Mouse (Mus musculus): ENCODE measurements around the gene Pigf. TPM values are rescaled to one million over a fixed set of nuclear protein-coding genes. Genes with fewer than 3 reads are reported as not detected.

Gene Pigf
- polyA plus RNA-seq, 1 experiment from 2014 or later: 61.1 TPM

GRCm38 (mm10) chr17:86976387-86976786 lies 48.8 kb downstream of the Pigf start:
- no peak overlapping the region for H3K4me3 ChIP-seq (replicated peaks)
- ATAC-seq (ENCODE audit: insufficient read depth, low FRiP score, low read depth): no peak
- no peak overlapping the region for H3K27ac ChIP-seq
- H3K9me3 ChIP-seq: no peaks in the 10 kb centered on the region
- no peaks in the 10 kb centered on the region for H3K4me1 ChIP-seq
- no peak overlapping the region for H3K4me2 ChIP-seq
- no peak overlapping the region for H3K9ac ChIP-seq
- 73% methylated on average over 10 of the region's 10 CpGs for WGBS
- H3K36me3 ChIP-seq: no peaks in the 10 kb centered on the region
- H3K27me3 ChIP-seq (replicated peaks): no peaks in the 10 kb centered on the region

DNA sequence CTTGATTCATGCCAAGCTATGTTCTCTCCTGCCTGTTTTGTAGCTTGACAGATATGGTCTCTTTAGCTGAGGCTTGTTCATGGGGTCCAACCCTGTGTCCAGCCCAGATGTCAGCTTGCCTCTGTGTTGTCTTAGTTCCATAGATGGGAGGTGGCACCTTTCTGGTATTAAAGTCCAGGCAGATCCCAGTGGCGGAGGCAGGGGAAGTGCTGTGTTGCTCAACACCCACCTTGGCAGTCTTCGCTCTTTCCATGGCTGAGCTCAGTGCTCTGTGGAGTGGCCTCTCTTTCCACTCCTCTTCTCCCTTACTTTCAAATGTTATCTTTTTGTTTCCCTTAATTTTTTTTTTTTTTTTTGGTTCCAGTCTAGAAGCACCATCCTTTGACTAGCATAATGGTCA lies 52.1 kb downstream of the Pigf start:
- Histone ChIP-seq H3K4me1 (peaks cover 4% of the 10 kb centered on the region; the same call in 1 of the 2 replicates), H3K9ac (no peak overlapping the region), H3K27ac (no peak overlapping the region), H3K4me2 (no peak overlapping the region), H3K4me3 (replicated peaks) (no peak overlapping the region), H3K36me3 (peaks cover 4% of the 10 kb centered on the region; the same call in 1 of the 2 replicates), H3K9me3 (no peaks in the 10 kb centered on the region), H3K27me3 (replicated peaks) (no peaks in the 10 kb centered on the region)
- 96% methylated on average over 2 of the region's 2 CpGs for WGBS
- ATAC-seq (ENCODE audit: insufficient read depth, low FRiP score, low read depth): no peak

DNA sequence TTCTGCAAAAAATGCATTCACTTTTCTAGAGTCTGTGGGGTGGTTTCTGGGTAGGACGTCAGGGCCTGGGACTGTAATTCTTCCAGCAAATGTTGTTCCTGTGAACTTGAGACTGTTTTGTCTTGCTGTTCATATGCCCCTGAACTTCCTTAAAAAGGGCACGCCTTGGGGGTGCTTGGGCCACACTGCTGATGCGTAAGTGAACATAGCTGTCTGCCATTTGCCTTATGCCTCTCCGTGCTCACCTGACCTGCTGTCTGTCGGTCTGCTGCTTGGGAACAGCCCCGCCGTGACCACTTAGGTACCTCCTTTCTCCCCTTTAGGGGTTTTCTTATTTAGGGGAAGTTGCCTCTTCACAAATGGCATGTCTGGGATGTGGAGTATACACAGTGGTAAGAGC lies 53.3 kb downstream of the Pigf start:
- peaks cover 4% of the 10 kb centered on the region; the same call in 1 of the 2 replicates for H3K36me3 ChIP-seq

GRCm38 (mm10) chr17:86971036-86971435 lies 54.2 kb downstream of the Pigf start:
- H3K27me3 ChIP-seq (replicated peaks): no peaks in the 10 kb centered on the region
- no peak overlapping the region for H3K4me2 ChIP-seq
- peaks cover 4% of the 10 kb centered on the region; the same call in 1 of the 2 replicates for H3K36me3 ChIP-seq
- H3K9me3 ChIP-seq: no peaks in the 10 kb centered on the region
- H3K4me1 ChIP-seq: peaks cover 4% of the 10 kb centered on the region; the same call in 1 of the 2 replicates
- ATAC-seq (ENCODE audit: insufficient read depth, low FRiP score, low read depth): no peak
- no peak overlapping the region for H3K9ac ChIP-seq
- no peak overlapping the region for H3K4me3 ChIP-seq (replicated peaks)
- WGBS: 80% methylated on average over 5 of the region's 5 CpGs
- no peak overlapping the region for H3K27ac ChIP-seq

More for the DNA sequence above, 53.3 kb downstream of the Pigf start:
- WGBS: 87% methylated on average over 7 of the region's 7 CpGs
- Histone ChIP-seq H3K4me2 (no peak overlapping the region), H3K9ac (no peak overlapping the region), H3K27ac (no peak overlapping the region), H3K4me1 (peaks cover 4% of the 10 kb centered on the region; the same call in 1 of the 2 replicates), H3K4me3 (replicated peaks) (no peak overlapping the region), H3K27me3 (replicated peaks) (no peaks in the 10 kb centered on the region), H3K9me3 (no peaks in the 10 kb centered on the region)
- no peak for ATAC-seq (ENCODE audit: insufficient read depth, low FRiP score, low read depth)

GRCm38 (mm10) chr17:86970026-86970750 lies 55.0 kb downstream of the Pigf start:
- ATAC-seq (ENCODE audit: insufficient read depth, low FRiP score, low read depth): no peak
- peaks cover 4% of the 10 kb centered on the region; the same call in 1 of the 2 replicates for H3K36me3 ChIP-seq
- H3K9ac ChIP-seq: no peak overlapping the region
- peaks cover 6% of the 10 kb centered on the region for H3K4me1 ChIP-seq
- no peak overlapping the region for H3K4me3 ChIP-seq (replicated peaks)
- no peak overlapping the region for H3K27ac ChIP-seq
- whole genome bisulfite sequencing: 91% methylated on average over 15 of the region's 15 CpGs
- no peak overlapping the region for H3K4me2 ChIP-seq
- no peaks in the 10 kb centered on the region for H3K27me3 ChIP-seq (replicated peaks)
- H3K9me3 ChIP-seq: no peaks in the 10 kb centered on the region

- H3K9ac ChIP-seq: no peak overlapping the region
- H3K27me3 ChIP-seq (replicated peaks): no peaks in the 10 kb centered on the region
- H3K4me3 ChIP-seq (replicated peaks): no peak overlapping the region
- H3K9me3 ChIP-seq: no peaks in the 10 kb centered on the region
- H3K27ac ChIP-seq: no peak overlapping the region
- 71% methylated on average over 5 of the region's 5 CpGs for WGBS
- no peak for ATAC-seq (ENCODE audit: insufficient read depth, low FRiP score, low read depth)
- H3K4me1 ChIP-seq: peaks cover 12% of the 10 kb centered on the region
- H3K36me3 ChIP-seq: peaks cover 4% of the 10 kb centered on the region; the same call in 1 of the 2 replicates
- no peak overlapping the region for H3K4me2 ChIP-seq
Measured at GRCm38 (mm10) chr17:86969582-86969981, 55.6 kb downstream of the Pigf start.

- Histone ChIP-seq H3K27ac (no peak overlapping the region), H3K9me3 (no peaks in the 10 kb centered on the region), H3K4me3 (replicated peaks) (no peak overlapping the region), H3K4me2 (no peak overlapping the region), H3K36me3 (peaks cover 4% of the 10 kb centered on the region; the same call in 1 of the 2 replicates), H3K27me3 (replicated peaks) (no peaks in the 10 kb centered on the region), H3K4me1 (peaks cover 16% of the 10 kb centered on the region), H3K9ac (no peak overlapping the region)
- 90% methylated on average over 5 of the region's 5 CpGs for WGBS
- no peak for ATAC-seq (ENCODE audit: insufficient read depth, low FRiP score, low read depth)
Measured at GRCm38 (mm10) chr17:86968581-86968980, 56.6 kb downstream of the Pigf start.

GRCm38 (mm10) chr17:86967536-86968525 lies 57.4 kb downstream of the Pigf start:
- Histone ChIP-seq H3K4me2 (no peak overlapping the region), H3K27ac (no peak overlapping the region), H3K36me3 (peaks cover 4% of the 10 kb centered on the region; the same call in 1 of the 2 replicates), H3K9me3 (no peaks in the 10 kb centered on the region), H3K4me1 (peaks cover 16% of the 10 kb centered on the region), H3K4me3 (replicated peaks) (no peak overlapping the region), H3K9ac (no peak overlapping the region), H3K27me3 (replicated peaks) (no peaks in the 10 kb centered on the region)
- 76% methylated on average over 10 of the region's 10 CpGs for WGBS
- no peak for ATAC-seq (ENCODE audit: insufficient read depth, low FRiP score, low read depth)

DNA sequence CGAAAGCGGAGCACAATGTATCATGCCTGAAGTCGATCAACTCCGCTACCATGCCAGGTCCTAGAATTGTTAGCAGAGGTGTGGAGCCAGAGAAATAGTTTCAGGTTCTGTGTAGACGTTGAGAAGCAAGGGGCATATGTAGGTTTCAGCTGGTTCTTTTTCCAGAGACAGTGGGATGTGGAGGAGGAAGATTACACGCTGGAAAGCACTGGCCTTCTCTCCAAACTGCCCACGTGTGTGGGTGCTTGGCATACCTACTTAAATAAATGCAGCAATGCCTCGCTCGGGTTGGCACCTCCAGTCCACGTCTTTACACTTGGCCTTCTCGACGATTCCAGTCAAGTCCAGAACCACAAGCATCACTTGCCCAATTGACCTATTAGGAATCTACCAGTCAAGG lies 58.2 kb downstream of the Pigf start:
- H3K27ac ChIP-seq: no peak overlapping the region
- WGBS: 89% methylated on average over 12 of the region's 12 CpGs

DNA sequence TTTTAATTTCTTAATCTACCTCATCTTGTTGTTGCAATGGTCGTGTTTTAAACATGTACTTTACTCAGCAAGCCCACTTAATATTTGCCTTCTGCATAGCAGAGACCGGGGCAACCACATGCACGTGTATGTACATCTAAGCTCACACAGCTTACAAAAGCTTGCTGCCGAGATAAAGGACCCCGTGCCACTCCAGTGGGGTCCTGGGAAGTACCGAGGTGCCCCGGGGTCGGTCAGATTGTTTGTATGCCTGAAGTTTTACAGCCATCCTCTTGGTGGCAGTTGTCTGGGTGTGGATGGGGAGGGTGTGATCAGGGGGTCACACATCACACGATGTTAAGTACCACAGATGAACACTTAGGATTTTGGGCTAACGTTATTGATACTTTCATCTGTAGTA lies 59.2 kb downstream of the Pigf start:
- H3K4me2 ChIP-seq: no peak overlapping the region
- no peaks in the 10 kb centered on the region for H3K27me3 ChIP-seq (replicated peaks)
- no peak overlapping the region for H3K4me3 ChIP-seq (replicated peaks)
- H3K4me1 ChIP-seq: peaks cover 22% of the 10 kb centered on the region
- H3K9me3 ChIP-seq: no peaks in the 10 kb centered on the region
- ATAC-seq (ENCODE audit: insufficient read depth, low FRiP score, low read depth): no peak
- H3K9ac ChIP-seq: no peak overlapping the region
- WGBS: 76% methylated on average over 10 of the region's 10 CpGs
- H3K36me3 ChIP-seq: peaks cover 4% of the 10 kb centered on the region; the same call in 1 of the 2 replicates
- H3K27ac ChIP-seq: no peak overlapping the region

More for the DNA sequence above, 58.2 kb downstream of the Pigf start:
- H3K4me1 ChIP-seq: peaks cover 18% of the 10 kb centered on the region
- no peak overlapping the region for H3K4me2 ChIP-seq
- ATAC-seq (ENCODE audit: insufficient read depth, low FRiP score, low read depth): no peak
- H3K9ac ChIP-seq: no peak overlapping the region
- H3K27me3 ChIP-seq (replicated peaks): no peaks in the 10 kb centered on the region
- no peak overlapping the region for H3K4me3 ChIP-seq (replicated peaks)
- no peaks in the 10 kb centered on the region for H3K9me3 ChIP-seq
- peaks cover 4% of the 10 kb centered on the region; the same call in 1 of the 2 replicates for H3K36me3 ChIP-seq

DNA sequence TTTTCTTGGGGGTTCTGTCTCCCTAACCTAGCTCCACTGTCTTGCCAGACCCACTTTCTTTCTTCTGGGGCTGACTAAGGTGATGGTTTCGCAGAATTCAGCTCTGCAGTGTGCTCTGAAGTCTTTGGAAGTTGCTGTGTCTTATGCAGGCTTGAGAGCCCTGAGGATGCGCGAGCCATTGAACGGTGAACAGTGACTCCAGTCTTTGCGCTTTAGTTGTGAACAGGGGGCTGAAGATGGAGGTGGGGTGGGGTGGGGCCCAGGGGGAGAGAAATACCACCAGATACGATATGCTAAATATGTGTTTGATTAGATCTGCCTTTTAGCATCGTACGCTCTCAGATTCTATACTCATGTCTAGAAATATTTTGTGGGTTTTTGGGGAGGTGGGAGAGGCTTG lies 60.1 kb downstream of the Pigf start:
- H3K9ac ChIP-seq: no peak overlapping the region
- ATAC-seq (ENCODE audit: insufficient read depth, low FRiP score, low read depth): no peak
- H3K36me3 ChIP-seq: no peaks in the 10 kb centered on the region
- H3K4me2 ChIP-seq: peak overlapping the region; percentile 84
- peak overlapping the region; percentile 92; the same call in 1 of the 2 replicates for H3K27ac ChIP-seq
- no peaks in the 10 kb centered on the region for H3K27me3 ChIP-seq (replicated peaks)
- no peaks in the 10 kb centered on the region for H3K9me3 ChIP-seq
- WGBS: 74% methylated on average over 8 of the region's 8 CpGs
- H3K4me3 ChIP-seq (replicated peaks): peak overlapping the region; percentile 86
- H3K4me1 ChIP-seq: peaks cover 28% of the 10 kb centered on the region

Measured in stomach, embryonic 15.5 days (tissue).